Mouse (Mus musculus): Measurements from ENCODE around the gene Cfap126.

DNA sequence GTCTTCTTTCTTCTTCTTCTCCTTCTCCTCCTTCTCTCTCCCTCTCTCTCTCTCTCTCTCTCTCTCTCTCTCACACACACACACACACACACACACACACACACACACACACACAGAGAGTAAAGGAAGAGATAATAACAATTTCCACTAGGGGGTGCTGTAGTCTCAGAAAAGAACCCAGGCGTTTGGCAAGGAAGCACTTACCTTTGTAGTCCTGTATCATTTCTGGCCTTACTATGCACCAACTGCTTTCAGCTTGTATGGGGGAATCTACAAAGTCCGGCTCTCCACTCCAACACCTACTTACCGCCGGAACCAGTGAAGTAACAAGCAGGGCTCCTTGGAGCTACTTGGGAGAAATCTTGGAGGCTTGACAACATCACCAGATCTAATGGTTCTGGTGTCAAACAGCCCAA, 4.6 kb downstream of the Cfap126 start:
- TF ChIP-seq POLR2A (IDR thresholded peaks at IDR 0.05; ENCODE audit: borderline replicate concordance, extremely low read depth, low read depth, low read length), result no peak
- TF ChIP-seq CTCF (IDR thresholded peaks at IDR 0.05; ENCODE audit: insufficient read depth, low read length), result 0 out of 2 replicates have a peak, but pooled peaks have one; percentile 12
